Mouse (Mus musculus) megakaryocyte, embryonic 14.5 days (primary cell): ENCODE results near the gene C2cd4c. TPM values are rescaled to one million over a fixed set of nuclear protein-coding genes. Genes with fewer than 3 reads are reported as not detected.

ENCODE experiments used
- H3K27me3 ChIP-seq: replicated peaks from 2 replicates; pipeline ENCODE3; 2012; ENCODE audit warnings: inconsistent platforms
- H3K36me3 ChIP-seq: replicated peaks from 2 replicates; pipeline ENCODE3; 2012; ENCODE audit warnings: low read length, inconsistent platforms, mixed read lengths
- H3K4me1 ChIP-seq: 2 replicates; pipeline ENCODE4 v1.6.1; 2012; ENCODE audit warnings: inconsistent platforms
- H3K4me3 ChIP-seq: replicated peaks from 2 replicates; pipeline ENCODE3; 2012; ENCODE audit warnings: moderate library complexity, mild to moderate bottlenecking, inconsistent platforms
- H3K9me3 ChIP-seq: 2 replicates; pipeline ENCODE4 v1.6.1; 2012; ENCODE audit warnings: inconsistent platforms
- FLI1 ChIP-seq: IDR thresholded peaks from 2 replicates; pipeline ENCODE4 v1.6.1; 2012; ENCODE audit warnings: low read length, inconsistent platforms, mixed read lengths
- GATA1 ChIP-seq: IDR thresholded peaks from 3 replicates; pipeline ENCODE4 v1.6.1; 2012; ENCODE audit warnings: mixed read lengths, low read length, inconsistent platforms, borderline replicate concordance
- polyA plus RNA-seq: library from polyadenylated mRNA; stranded (reverse); fragments of >175 nt; gene quantifications from 2 replicates; pipeline ENCODE4 v1.2.3, GENCODE M21; 2012; ENCODE audit warnings: low replicate concordance; ENCODE audit not compliant: insufficient read depth

Gene C2cd4c
- polyA plus RNA-seq, 1 experiment, result not detected

DNA sequence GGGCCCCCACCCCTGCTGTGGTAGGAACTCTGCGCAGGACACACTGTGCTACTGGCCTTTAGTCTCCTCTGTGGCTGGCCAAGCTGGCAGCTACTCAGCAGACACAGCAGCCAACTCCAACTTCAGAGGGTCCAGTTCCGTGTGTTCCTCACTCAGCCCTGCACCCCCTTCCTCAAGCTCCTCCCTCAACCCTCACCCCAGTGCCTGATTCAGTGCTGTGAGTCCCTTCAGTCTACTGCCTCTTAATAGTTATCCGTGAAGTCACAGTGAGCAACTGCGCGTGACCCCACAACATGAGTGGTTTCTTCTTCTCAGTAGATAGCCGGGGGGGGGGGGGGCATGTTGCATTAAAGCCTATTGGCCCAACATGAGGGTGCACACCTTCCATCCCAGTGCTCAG is 40.2 kb downstream of the C2cd4c start:
- no peaks in the 10 kb centered on the region for H3K4me1 ChIP-seq
- H3K4me3 ChIP-seq, result no peak overlapping the region
- H3K27me3 ChIP-seq, result peaks cover 12% of the 10 kb centered on the region
- no peaks in the 10 kb centered on the region for H3K36me3 ChIP-seq
- H3K9me3 ChIP-seq, result peaks cover 4% of the 10 kb centered on the region
- no peak for TF ChIP-seq GATA1
- TF ChIP-seq FLI1, result no peak

DNA sequence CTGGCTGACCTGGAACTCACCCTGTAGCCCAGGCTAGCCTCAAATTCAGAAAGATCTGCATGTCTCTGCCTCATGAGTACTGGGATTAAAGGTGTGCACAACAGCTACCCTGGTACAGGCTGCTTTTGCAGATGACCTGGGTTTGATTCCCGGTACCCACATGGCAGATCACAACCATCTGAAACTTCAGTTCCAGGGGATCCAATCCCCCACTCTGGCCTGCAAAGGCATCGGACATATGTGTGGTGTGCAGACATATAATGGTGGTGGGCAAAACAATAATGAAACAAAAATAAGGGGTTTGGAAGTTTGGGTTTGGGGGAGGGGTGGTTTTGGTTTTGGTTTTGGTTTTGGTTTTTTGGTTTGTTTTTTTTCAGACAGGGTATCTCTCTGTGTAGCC is 42.5 kb downstream of the C2cd4c start:
- peaks cover 10% of the 10 kb centered on the region for H3K27me3 ChIP-seq
- H3K9me3 ChIP-seq, result no peaks in the 10 kb centered on the region
- H3K4me3 ChIP-seq, result no peak overlapping the region
- TF ChIP-seq GATA1 (no peak), FLI1 (no peak)
- no peaks in the 10 kb centered on the region for H3K36me3 ChIP-seq
- H3K4me1 ChIP-seq, result no peaks in the 10 kb centered on the region

DNA sequence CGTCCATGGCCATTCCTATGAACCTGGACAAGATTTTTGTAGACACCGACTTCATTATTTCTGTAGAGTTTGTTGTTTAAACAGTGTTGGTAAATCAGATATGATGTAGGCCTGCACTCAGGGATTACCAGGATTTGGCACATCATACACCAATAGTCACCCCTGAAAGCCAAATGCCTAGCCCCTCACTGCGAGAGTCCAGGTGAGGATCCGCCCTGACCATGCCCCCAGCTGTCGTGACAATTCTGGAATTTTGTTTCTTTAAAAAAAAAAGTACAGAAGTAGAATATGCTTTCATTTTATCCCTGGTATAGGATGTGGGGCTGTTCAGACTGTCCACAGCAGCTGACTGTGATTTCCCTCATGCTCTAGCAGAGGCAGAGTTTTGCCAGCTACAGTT is 43.9 kb downstream of the C2cd4c start:
- H3K36me3 ChIP-seq, result no peaks in the 10 kb centered on the region
- no peak for TF ChIP-seq FLI1
- TF ChIP-seq GATA1, result no peak
- H3K4me3 ChIP-seq, result no peak overlapping the region
- H3K9me3 ChIP-seq, result no peaks in the 10 kb centered on the region
- H3K27me3 ChIP-seq, result peaks cover 7% of the 10 kb centered on the region
- H3K4me1 ChIP-seq, result no peaks in the 10 kb centered on the region

DNA sequence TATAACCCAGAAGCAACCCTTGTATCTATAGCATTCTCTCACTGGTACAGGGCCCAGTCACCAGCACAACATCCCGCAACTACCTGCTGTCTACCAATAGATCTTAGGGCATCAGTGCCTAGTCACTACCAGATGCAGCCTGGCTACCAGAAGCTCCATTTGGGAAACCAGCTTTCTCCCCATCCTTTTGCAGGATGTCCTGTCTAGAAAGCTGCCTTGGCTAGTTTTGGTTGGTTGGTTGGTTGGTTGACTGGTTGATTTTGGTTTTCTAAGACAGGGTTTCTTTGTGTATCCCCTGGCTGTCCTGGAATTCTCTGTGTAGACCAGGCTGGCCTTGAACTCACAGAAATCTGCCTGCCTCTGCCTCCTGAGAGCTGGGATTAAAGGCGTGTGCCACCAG is 54.1 kb downstream of the C2cd4c start:
- H3K4me3 ChIP-seq, result no peak overlapping the region
- no peak for TF ChIP-seq GATA1
- no peak for TF ChIP-seq FLI1
- H3K4me1 ChIP-seq, result peaks cover 9% of the 10 kb centered on the region
- H3K27me3 ChIP-seq, result peaks cover 23% of the 10 kb centered on the region
- H3K36me3 ChIP-seq, result no peaks in the 10 kb centered on the region
- peaks cover 17% of the 10 kb centered on the region for H3K9me3 ChIP-seq

DNA sequence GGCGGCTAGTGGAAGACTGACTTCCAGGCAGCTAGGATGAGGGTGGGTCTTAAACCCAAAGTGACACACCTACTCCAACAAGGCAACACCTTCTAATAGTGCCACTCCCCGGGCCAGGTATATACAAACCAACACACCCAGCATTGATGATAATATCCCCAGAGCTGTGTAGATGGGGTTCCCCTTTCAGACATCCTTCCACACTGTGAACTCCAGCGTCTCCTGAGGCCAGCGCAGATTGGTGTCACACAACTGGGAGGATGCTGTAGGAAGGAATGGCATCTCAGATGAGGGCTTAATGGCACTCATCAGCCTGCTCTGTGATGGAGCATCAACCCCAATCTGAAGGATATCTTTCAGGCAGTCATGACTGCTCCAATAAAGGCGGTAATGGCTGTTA is 56.3 kb downstream of the C2cd4c start:
- Histone ChIP-seq H3K27me3 (peaks cover 27% of the 10 kb centered on the region), H3K4me1 (peaks cover 29% of the 10 kb centered on the region), H3K36me3 (no peaks in the 10 kb centered on the region), H3K9me3 (peaks cover 11% of the 10 kb centered on the region), H3K4me3 (no peak overlapping the region)
- TF ChIP-seq FLI1 (no peak), GATA1 (no peak)

DNA sequence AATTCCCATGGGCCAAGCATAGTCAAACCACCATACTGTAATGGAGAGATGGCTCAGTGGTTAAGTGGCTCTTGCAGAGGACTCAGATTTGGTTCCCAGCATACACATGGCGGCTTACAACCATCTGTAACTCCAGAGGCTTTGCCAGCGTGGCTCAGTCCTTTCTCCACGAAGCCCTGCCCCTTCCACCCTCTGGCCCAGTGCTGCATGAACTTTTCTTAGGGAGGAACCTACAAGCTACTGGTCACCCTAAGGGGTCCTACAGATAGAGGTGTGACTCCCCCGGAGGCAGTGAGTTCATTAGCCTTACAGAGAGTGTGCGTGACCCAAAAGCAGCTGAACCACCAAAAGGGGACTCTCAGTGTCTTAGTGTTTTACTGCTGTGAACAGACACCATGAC is 56.9 kb downstream of the C2cd4c start:
- no peaks in the 10 kb centered on the region for H3K36me3 ChIP-seq
- TF ChIP-seq FLI1 (no peak), GATA1 (no peak)
- peaks cover 11% of the 10 kb centered on the region for H3K9me3 ChIP-seq
- H3K4me3 ChIP-seq, result no peak overlapping the region
- H3K27me3 ChIP-seq, result peaks cover 27% of the 10 kb centered on the region
- H3K4me1 ChIP-seq, result peaks cover 34% of the 10 kb centered on the region

Other genes starting within 250 kb of the C2cd4c start
- not detected in 2 replicates for gene Vmn2r83, start 145.3 kb downstream of the C2cd4c start, polyA plus RNA-seq
- 5.7 and 5.9 TPM in 2 replicates for gene Plpp2, start 80.2 kb downstream of the C2cd4c start, polyA plus RNA-seq
- 32.9 and 68.6 TPM in 2 replicates for gene Mier2, start 58.8 kb downstream of the C2cd4c start, polyA plus RNA-seq
- gene Theg, start 26.7 kb downstream of the C2cd4c start, polyA plus RNA-seq, result 1.2 TPM in 1 of 2 replicates, not detected in the other
- not detected in 2 replicates for gene Shc2, start 23.9 kb upstream of the C2cd4c start, polyA plus RNA-seq
- not detected in 2 replicates for gene Odf3l2, start 31.7 kb upstream of the C2cd4c start, polyA plus RNA-seq
- 0.78 TPM in 1 of 2 replicates, not detected in the other for gene Madcam1, start 50.5 kb upstream of the C2cd4c start, polyA plus RNA-seq
- gene Tpgs1, start 55.3 kb upstream of the C2cd4c start, polyA plus RNA-seq, result 209 and 257 TPM in 2 replicates
- gene Cdc34, start 68.2 kb upstream of the C2cd4c start, polyA plus RNA-seq, result 451 and 1,194 TPM in 2 replicates
- gene Gzmm, start 75.0 kb upstream of the C2cd4c start, polyA plus RNA-seq, result 1.4 and 2.2 TPM in 2 replicates
- gene Bsg, start 90.5 kb upstream of the C2cd4c start, polyA plus RNA-seq, result 2,144 and 3,272 TPM in 2 replicates
- 1.5 and 1.8 TPM in 2 replicates for gene Hcn2, start 102.6 kb upstream of the C2cd4c start, polyA plus RNA-seq
- gene Polrmt, start 132.6 kb upstream of the C2cd4c start, polyA plus RNA-seq, result 11.1 and 25.3 TPM in 2 replicates
- gene Fgf22, start 141.1 kb upstream of the C2cd4c start, polyA plus RNA-seq, result not detected in 2 replicates
- gene Rnf126, start 152.9 kb upstream of the C2cd4c start, polyA plus RNA-seq, result 302 and 542 TPM in 2 replicates
- 1.6 TPM in 1 of 2 replicates, not detected in the other for gene Fstl3, start 163.2 kb upstream of the C2cd4c start, polyA plus RNA-seq
- 0.70 TPM in 1 of 2 replicates, not detected in the other for gene Prss57, start 176.9 kb upstream of the C2cd4c start, polyA plus RNA-seq
- 39.0 and 54.6 TPM in 2 replicates for gene Palm, start 179.5 kb upstream of the C2cd4c start, polyA plus RNA-seq
- 1.5 and 2.5 TPM in 2 replicates for gene Misp, start 207.0 kb upstream of the C2cd4c start, polyA plus RNA-seq
- 849 and 1,831 TPM in 2 replicates for gene Ptbp1, start 240.4 kb upstream of the C2cd4c start, polyA plus RNA-seq